Mouse (Mus musculus): Measurements from ENCODE around the gene Ptpn6.
"Not testable (repeated sequence)": the region's sequence is repeated elsewhere in the genome, so short reads cannot be mapped to it uniquely, and the experiment has no call there.

The Ptpn6 gene

GRCm38 (mm10) chr6:124699366-124699765, 39.1 kb downstream of the Ptpn6 start:
- DNase-seq (ENCODE audit: low spot score) = no peak

DNA sequence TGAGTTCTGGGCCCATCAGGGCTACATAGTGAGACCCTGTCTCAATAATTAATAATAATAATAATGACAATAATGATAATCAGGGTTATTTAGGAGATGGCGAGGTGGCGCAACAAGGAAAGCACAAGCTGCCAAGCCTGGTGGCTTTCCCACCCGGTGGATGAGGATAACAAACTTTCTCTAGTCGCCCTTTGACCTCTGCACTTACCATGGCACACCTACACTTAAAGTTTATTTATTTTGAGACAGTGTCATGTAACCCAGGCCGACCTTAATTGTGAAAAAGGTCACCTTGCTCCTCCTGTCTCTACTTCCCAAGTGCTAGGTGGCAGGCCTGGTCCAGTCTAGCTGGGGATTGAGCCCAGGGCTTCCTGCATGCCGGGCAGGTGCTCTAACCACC, 39.8 kb downstream of the Ptpn6 start:
- DNase-seq (ENCODE audit: low spot score) = no peak

- DNase-seq (ENCODE audit: low spot score) = no peak
These were observed 41.9 kb downstream of the Ptpn6 start for GRCm38 (mm10) chr6:124696441-124697150.

- peak; percentile 77 for DNase-seq (ENCODE audit: low spot score)
These were observed 44.2 kb downstream of the Ptpn6 start for GRCm38 (mm10) chr6:124694166-124694955.

DNA sequence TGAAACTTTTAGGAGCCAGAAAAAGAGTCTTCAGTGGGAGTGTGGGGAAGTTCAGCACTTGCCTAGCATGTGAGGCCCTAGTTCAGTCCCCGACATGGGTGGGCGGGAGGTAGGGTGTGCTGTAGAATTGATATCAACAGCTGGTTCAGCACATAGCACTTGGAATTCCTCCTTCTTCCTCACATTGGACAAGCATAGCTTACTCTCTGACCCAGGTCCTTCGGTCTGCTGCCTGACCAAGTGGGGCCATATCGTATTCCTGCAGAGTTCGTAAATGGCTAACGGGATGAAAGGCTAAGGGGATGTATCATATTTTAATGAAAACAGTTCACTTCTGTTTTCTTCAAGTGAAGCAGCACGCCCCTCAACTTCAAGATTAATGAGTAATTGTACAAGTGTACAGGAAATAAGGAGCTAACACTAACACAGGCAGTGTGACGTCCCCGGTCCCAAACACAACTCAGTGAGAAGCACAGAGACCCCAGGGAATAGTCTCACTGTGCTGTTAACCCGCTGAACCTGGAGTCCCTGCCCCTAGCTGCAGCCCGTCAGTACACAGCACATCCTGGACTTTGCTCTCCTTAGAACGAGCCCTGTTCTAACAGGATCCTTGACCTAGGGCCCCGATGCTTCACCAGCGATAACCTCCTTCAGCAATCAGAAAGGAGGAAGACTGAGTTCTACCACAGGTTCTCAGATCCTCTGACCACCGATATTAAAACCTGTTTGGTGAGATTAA, 45.1 kb downstream of the Ptpn6 start:
- DNase-seq (ENCODE audit: low spot score) = no peak

DNA sequence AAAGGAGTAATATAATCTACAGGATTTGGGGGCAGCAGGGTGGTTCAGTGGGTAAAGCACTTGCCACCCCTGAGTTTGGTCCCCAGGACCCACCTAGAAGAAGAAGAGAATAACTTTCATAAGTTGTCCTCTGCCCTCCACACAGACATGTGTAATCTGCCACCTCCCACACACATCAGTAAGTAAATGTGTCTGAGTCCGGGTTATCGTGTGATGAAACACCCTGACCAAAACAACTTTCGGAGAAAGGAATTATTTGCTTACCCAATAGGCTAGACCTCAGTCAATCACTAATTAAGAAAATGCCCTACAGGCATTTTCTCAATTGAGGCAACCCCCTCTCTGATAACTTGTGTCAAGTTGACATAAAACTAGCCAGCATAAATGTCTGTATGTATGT, 48.0 kb downstream of the Ptpn6 start:
- DNase-seq (ENCODE audit: low spot score) = no peak

GRCm38 (mm10) chr6:124689011-124689410, 49.5 kb downstream of the Ptpn6 start:
- no peak for DNase-seq (ENCODE audit: low spot score)

DNA sequence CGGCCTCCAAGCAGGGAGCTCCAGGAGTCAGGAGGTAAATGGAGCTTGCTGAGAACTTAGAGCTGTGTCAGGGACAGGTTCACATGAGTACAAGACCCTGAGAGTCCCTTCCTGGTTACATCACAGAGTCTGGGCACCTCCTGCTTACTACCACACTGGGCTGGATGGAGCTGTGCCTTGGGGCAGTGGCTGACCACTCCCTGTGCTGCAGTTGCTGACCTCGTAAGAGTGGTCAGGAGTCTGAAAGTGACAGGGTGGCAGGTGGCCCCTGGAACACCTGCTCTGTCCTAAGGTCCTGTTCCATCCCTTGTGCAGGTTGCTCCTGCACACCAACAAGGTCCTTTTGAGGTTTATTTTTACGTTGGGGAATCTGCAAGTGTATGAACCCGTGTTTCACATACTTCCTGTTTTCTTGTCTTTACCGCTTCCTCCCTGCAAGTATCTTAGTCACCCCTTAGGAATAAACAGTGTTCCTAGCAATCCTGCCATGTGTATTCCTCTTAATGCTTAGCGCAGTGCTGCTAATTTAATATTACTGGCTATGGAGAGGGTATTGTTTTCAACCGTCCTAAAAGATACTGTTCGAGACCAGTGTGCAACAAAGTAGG, 50.3 kb downstream of the Ptpn6 start:
- no peak for DNase-seq (ENCODE audit: low spot score)

DNA sequence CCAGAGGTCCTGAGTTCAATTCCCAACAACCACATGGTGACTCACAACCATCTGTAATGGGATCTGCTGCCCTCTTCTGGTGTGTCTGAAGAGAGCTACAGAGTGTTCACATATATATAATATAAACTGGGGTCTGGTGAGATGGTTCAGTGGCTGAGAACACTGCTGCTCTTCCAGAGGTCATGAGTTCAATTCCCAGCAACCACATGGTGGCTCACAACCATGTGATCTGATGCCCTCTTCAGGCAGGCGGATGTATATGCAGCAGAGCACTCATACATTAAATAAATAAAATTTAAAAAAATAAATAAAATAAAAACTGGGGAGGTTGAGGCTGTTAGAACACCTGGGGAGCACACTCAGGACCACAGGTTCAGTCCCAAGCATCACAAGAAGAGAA, 51.9 kb downstream of the Ptpn6 start:
- not testable (repeated sequence) for DNase-seq (ENCODE audit: low spot score)

DNA sequence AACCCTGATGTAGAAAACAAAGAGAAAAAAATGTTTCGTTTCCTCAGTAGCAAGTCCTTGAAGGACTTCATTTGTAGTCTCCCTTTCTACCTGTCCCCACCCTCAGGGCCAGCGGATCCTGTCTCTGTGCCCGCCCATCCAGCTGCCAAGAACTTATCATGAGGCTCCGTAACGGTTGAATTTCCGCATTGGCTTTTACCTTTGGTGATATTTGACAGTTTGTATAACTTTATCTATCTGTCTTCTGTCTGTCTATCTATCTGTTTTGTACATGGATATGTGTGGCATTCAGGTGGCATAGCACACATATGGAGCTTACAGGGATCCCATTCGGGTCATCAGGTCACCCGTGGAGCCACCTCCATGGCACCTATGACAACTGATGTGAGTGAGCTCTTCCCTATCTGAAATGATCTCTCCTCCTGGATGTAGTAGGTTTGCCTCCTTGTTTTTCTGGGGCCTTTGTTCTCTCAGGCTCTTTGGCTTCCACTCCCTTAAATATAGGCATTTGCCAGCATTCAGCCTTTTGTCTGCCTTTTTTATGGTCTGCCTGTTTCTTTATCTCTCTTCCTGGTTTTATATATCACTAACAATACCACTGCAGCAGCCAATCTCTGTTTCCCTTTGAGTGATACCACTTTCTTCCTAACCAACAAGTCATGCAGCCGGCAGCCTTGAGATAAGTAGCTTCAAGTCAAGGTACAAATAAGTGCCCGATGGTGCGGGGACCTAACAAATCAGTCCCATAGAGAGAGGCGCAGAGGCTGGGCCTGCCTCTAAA, 52.7 kb downstream of the Ptpn6 start:
- DNase-seq (ENCODE audit: low spot score) = no peak

DNA sequence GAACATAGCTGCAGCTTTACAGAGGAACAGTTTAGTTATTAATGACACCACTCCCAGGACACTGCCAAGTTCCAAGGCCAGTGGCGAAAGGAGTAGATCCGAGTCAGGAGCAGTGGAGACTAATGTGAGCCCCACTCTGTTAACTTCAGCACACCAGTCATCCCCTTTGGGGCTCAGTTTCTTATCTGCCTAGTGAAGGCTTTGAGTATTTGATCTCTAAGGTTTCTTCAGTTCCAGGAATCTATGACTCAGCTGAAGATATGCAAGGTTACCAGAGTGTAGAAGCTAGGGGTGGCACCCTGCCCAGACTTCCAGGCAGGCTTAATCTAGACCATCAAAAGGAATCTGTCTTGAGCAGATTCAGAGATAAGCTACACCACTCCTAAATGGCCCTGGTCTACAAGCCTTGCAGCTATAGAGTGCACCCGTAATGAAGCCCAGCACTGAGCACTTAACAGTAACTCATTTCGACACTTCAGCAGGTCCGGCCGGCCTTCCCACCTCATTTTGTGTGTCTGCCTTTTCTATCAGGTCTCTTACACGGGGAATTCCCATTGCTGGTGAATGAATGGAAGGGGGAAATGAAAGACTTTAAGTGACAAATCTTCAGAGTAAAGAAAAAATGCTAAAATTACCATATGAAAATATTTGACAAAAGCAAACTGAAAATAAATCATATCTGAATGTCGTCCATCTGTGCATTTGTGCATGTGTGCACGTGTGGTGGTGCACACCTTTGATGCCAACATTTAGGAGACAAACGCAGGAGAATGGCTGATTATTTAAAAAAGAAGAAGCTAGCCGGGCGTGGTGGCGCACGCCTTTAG, 54.7 kb downstream of the Ptpn6 start:
- DNase-seq (ENCODE audit: low spot score) = peak; percentile 54

DNA sequence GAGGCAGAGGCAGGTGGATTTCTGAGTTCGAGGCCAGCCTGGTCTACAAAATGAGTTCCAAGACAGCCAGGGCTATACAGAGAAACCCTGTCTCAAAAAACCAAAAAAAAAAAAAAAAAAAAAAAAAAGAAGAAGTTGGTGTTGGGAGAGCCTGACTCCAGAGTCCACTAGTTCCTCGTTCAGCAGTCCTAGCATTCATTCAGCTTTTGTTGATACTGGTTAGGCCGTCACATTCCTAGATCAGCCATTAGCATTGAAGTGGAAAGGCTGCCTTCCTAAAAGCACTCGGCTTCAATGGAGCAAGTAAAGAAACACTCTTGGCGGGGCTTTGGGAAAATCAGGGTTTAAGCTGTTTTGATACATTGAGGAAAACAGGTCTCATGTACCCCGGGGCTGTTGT, 56.2 kb downstream of the Ptpn6 start:
- not testable (repeated sequence) for DNase-seq (ENCODE audit: low spot score)

DNA sequence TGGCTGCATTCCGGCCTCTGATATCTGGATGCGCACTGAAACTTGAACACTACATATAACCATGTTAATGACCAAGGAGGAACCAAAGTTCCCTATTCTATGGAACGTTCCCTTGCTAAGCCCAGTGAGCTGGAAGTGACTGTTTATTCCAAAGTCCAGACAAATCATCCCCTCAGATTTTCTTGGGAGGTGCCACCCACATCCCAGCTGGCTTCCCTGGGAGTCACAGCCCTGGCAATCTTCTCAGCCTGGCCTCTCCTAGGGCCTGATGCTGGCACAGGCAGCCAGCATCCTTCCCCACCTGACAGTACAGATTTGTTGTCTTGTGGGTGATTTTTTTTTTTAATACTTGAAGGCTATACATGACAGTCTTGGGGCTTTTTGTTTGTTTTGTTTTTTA, 59.0 kb downstream of the Ptpn6 start:
- no peak for DNase-seq (ENCODE audit: low spot score)

- DNase-seq (ENCODE audit: low spot score) = no peak
These were observed 59.7 kb downstream of the Ptpn6 start for GRCm38 (mm10) chr6:124678769-124679168.

DNA sequence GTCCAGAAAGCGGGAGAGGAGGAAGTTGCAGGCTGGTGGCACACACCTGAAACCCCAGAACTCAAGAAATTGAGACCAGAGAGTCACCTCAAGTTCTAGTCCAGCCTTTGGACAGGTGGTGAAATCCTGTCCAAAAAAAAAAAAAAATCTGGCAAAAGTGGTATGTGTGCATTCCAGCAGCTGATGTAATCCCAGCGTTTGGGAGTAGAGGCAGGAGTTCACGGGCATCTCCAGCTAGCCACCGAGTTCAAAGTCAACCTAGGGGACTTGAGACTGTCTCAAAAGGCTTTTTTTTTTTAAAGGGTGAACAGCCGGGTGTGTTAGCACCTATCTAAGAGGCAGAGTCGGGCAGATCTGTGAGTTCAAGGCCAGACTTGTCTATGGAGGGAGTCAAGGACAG, 62.3 kb downstream of the Ptpn6 start:
- DNase-seq (ENCODE audit: low spot score) = no peak

DNA sequence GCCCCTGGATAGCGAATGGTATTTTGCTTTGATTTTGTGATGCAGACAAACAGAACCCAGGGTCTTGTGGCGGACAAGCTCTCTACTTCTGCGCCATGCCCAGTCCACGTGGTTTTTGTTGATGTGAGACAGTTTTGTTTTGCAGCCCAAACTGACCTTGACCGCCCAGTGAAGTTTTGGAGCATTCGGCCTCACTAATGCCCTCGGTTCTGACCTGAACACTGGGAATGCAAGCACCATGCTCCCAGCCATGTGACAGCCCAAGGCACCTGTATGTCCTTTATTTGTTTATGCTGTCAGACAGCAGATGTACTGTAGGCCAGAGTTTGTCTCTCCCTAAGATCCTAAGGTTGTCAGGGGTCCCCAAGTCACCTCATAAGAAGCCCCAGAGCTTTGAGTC, 63.9 kb downstream of the Ptpn6 start:
- no peak for DNase-seq (ENCODE audit: low spot score)

GRCm38 (mm10) chr6:124673619-124674018, 64.9 kb downstream of the Ptpn6 start:
- DNase-seq (ENCODE audit: low spot score) = no peak

- DNase-seq (ENCODE audit: low spot score) = no peak
These were observed 66.4 kb downstream of the Ptpn6 start for GRCm38 (mm10) chr6:124672100-124672499.

Measured in ovary, postnatal 36 days (tissue).